Mouse (Mus musculus): ENCODE data around the gene Thra. TPM values are rescaled to one million over a fixed set of nuclear protein-coding genes. Genes with fewer than 3 reads are reported as not detected.

The Thra gene
- polyA plus RNA-seq, 1 experiment = 721 TPM

- no peak overlapping the region for H3K27ac ChIP-seq (ENCODE audit: insufficient read depth, low read length)
- TF ChIP-seq POLR2A (IDR thresholded peaks at IDR 0.05; ENCODE audit: extremely low read depth, insufficient read depth, low read length) = no peak
- TF ChIP-seq CTCF (IDR thresholded peaks at IDR 0.05; ENCODE audit: extremely low read depth, insufficient read depth, low read length) = no peak
- H3K4me3 ChIP-seq (ENCODE audit: insufficient read depth, low read length) = no peak overlapping the region
These were observed 26.7 kb upstream of the Thra start for GRCm38 (mm10) chr11:98713703-98714102.

GRCm38 (mm10) chr11:98715946-98716345 is 24.5 kb upstream of the Thra start:
- peaks cover 8% of the 10 kb centered on the region for H3K4me1 ChIP-seq (ENCODE audit: control insufficient read depth, insufficient read depth, low read length)
- no peak for TF ChIP-seq POLR2A (IDR thresholded peaks at IDR 0.05; ENCODE audit: extremely low read depth, insufficient read depth, low read length)
- no peak for TF ChIP-seq CTCF (IDR thresholded peaks at IDR 0.05; ENCODE audit: extremely low read depth, insufficient read depth, low read length)
- H3K4me3 ChIP-seq (ENCODE audit: insufficient read depth, low read length) = no peak overlapping the region
- no peak overlapping the region for H3K27ac ChIP-seq (ENCODE audit: insufficient read depth, low read length)

More at GRCm38 (mm10) chr11:98713703-98714102, 26.7 kb upstream of the Thra start:
- H3K4me1 ChIP-seq (ENCODE audit: control insufficient read depth, insufficient read depth, low read length) = peaks cover 6% of the 10 kb centered on the region

- TF ChIP-seq POLR2A (IDR thresholded peaks at IDR 0.05; ENCODE audit: extremely low read depth, insufficient read depth, low read length) (no peak), CTCF (IDR thresholded peaks at IDR 0.05; ENCODE audit: extremely low read depth, insufficient read depth, low read length) (peak; percentile 81)
- Histone ChIP-seq H3K4me1 (ENCODE audit: control insufficient read depth, insufficient read depth, low read length) (peaks cover 16% of the 10 kb centered on the region), H3K4me3 (ENCODE audit: insufficient read depth, low read length) (no peak overlapping the region), H3K27ac (ENCODE audit: insufficient read depth, low read length) (no peak overlapping the region)
These were observed 22.5 kb upstream of the Thra start for GRCm38 (mm10) chr11:98717904-98718303.

GRCm38 (mm10) chr11:98720756-98721155 is 19.7 kb upstream of the Thra start:
- H3K4me3 ChIP-seq (ENCODE audit: insufficient read depth, low read length) = no peak overlapping the region
- no peak overlapping the region for H3K27ac ChIP-seq (ENCODE audit: insufficient read depth, low read length)
- no peak for TF ChIP-seq CTCF (IDR thresholded peaks at IDR 0.05; ENCODE audit: extremely low read depth, insufficient read depth, low read length)
- TF ChIP-seq POLR2A (IDR thresholded peaks at IDR 0.05; ENCODE audit: extremely low read depth, insufficient read depth, low read length) = no peak
- H3K4me1 ChIP-seq (ENCODE audit: control insufficient read depth, insufficient read depth, low read length) = peaks cover 18% of the 10 kb centered on the region

GRCm38 (mm10) chr11:98721458-98722226 is 18.8 kb upstream of the Thra start:
- Histone ChIP-seq H3K4me3 (ENCODE audit: insufficient read depth, low read length) (no peak overlapping the region), H3K4me1 (ENCODE audit: control insufficient read depth, insufficient read depth, low read length) (peaks cover 18% of the 10 kb centered on the region), H3K27ac (ENCODE audit: insufficient read depth, low read length) (peak overlapping the region; percentile 72)
- TF ChIP-seq CTCF (IDR thresholded peaks at IDR 0.05; ENCODE audit: extremely low read depth, insufficient read depth, low read length) (no peak; the same call in 1 of the 2 replicates), POLR2A (IDR thresholded peaks at IDR 0.05; ENCODE audit: extremely low read depth, insufficient read depth, low read length) (no peak)

- H3K4me1 ChIP-seq (ENCODE audit: control insufficient read depth, insufficient read depth, low read length) = peaks cover 18% of the 10 kb centered on the region
- no peak for TF ChIP-seq POLR2A (IDR thresholded peaks at IDR 0.05; ENCODE audit: extremely low read depth, insufficient read depth, low read length)
- TF ChIP-seq CTCF (IDR thresholded peaks at IDR 0.05; ENCODE audit: extremely low read depth, insufficient read depth, low read length) = no peak
- no peak overlapping the region for H3K27ac ChIP-seq (ENCODE audit: insufficient read depth, low read length)
- H3K4me3 ChIP-seq (ENCODE audit: insufficient read depth, low read length) = no peak overlapping the region
These were observed 17.3 kb upstream of the Thra start for GRCm38 (mm10) chr11:98723098-98723497.

GRCm38 (mm10) chr11:98725926-98726506 is 14.4 kb upstream of the Thra start:
- TF ChIP-seq POLR2A (IDR thresholded peaks at IDR 0.05; ENCODE audit: extremely low read depth, insufficient read depth, low read length) = no peak
- no peak for TF ChIP-seq CTCF (IDR thresholded peaks at IDR 0.05; ENCODE audit: extremely low read depth, insufficient read depth, low read length)
- H3K4me3 ChIP-seq (ENCODE audit: insufficient read depth, low read length) = no peak overlapping the region
- no peak overlapping the region for H3K27ac ChIP-seq (ENCODE audit: insufficient read depth, low read length)
- H3K4me1 ChIP-seq (ENCODE audit: control insufficient read depth, insufficient read depth, low read length) = peaks cover 10% of the 10 kb centered on the region

DNA sequence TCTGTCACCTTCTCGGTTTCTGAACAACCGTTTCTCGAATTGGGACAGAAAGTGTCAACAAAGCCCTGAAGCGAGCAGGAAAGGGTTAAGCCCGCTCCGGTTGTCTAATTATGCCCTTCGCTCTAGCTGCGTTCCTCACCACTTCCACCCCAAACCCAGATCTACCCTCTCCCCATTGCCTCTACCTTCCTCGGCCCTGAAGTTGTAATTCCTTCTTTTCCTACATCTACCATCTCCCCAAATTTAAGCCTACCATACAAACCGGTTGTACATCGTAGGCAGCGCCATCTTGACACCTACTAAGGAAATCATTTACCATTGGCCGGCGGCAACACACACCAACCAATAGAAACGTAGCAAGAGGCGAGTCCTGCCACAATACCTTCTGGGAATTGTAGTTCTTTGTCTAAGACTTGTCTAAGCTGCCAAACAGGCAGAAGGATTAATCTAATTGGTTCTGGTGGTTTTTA is 11.3 kb upstream of the Thra start, which contains the start of gene Med24:
TSS of gene Med24 (minus strand) at position 317 of the 470 bp plus-strand sequence.
- Histone ChIP-seq H3K4me1 (ENCODE audit: control insufficient read depth, insufficient read depth, low read length) (no peaks in the 10 kb centered on the region), H3K4me3 (ENCODE audit: insufficient read depth, low read length) (peak within 1 kb of the TSS; percentile 85), H3K27ac (ENCODE audit: insufficient read depth, low read length) (no peak within 1 kb of the TSS)
- no peak for TF ChIP-seq CTCF (IDR thresholded peaks at IDR 0.05; ENCODE audit: extremely low read depth, insufficient read depth, low read length)
- peak; percentile 70; the same call in 1 of the 2 replicates for TF ChIP-seq POLR2A (IDR thresholded peaks at IDR 0.05; ENCODE audit: extremely low read depth, insufficient read depth, low read length)

DNA sequence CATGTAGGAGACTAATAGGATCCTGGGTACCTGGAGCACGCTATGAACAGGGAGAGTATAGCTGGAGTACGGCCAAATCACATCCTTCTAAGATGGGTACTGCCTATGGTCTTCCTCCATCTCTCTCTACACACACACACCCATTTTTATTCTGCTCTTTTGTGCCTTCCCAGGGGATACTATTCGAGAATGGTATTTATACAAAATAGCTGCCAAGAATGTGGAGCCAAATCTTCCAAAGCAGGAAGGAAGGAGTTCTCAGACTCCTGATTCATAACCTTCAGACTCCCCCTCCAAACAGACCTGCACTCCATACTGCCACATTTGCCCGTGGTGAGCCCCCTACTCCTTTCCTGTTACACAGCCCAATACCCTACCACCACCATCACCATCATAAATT is 9.7 kb upstream of the Thra start:
- H3K4me3 ChIP-seq (ENCODE audit: insufficient read depth, low read length) = no peak overlapping the region
- peak overlapping the region; percentile 10; the same call in 1 of the 2 replicates for H3K27ac ChIP-seq (ENCODE audit: insufficient read depth, low read length)
- TF ChIP-seq POLR2A (IDR thresholded peaks at IDR 0.05; ENCODE audit: extremely low read depth, insufficient read depth, low read length) (no peak), CTCF (IDR thresholded peaks at IDR 0.05; ENCODE audit: extremely low read depth, insufficient read depth, low read length) (no peak)
- H3K4me1 ChIP-seq (ENCODE audit: control insufficient read depth, insufficient read depth, low read length) = peaks cover 3% of the 10 kb centered on the region; the same call in 1 of the 2 replicates

Data from cortical plate, adult 2 months (tissue).